Mouse (Mus musculus) R1 (cell line): ENCODE data around the gene Gif.

Source experiments
- DNase-seq: peaks from one replicate; pipeline ENCODE4 v3.0.0-alpha.2; 2018; ENCODE audit warnings: low read depth, low spot score

The Gif gene

DNA sequence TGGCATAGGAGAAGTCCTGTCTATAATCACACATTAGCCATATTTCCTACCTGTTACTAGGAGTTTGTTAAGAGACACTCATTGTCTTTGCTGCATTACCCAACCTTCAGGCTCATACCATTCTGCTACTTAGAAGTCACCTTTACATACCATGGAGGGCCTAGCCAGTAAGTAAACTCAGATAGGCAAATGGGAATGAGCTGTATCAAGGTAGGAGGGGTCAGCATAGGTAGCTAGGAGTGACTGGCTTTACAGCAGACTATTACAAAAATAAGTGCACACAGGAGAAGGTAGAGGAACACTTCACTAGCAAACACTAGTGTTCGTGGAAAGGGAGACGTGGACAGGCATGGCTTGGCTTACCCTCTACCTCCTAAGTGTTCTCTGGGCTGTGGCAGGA, at the start of gene Gif:
TSS of gene Gif (plus strand) at position 257 of the 400 bp plus-strand sequence.
- DNase-seq = no peak

DNA sequence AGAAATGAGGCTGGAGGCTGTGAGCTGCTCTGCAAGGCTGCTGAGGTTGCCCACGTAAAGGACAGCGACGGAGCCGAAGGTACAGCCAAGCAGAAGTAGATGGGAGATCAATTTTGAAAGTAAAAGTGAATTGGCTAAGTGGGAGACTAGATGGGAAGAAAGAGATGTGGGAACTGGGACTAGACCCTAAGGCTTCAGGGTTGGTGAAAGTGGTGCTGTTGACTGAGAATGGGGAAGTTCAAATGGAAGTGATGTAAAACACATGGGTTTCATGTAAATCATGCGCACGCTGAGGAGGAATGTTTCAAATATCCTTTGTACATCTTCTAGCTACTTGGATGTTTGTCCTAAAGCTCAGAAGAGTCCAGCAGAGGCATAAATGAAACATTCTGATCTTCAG, 49.0 kb upstream of the Gif start:
- no peak for DNase-seq

DNA sequence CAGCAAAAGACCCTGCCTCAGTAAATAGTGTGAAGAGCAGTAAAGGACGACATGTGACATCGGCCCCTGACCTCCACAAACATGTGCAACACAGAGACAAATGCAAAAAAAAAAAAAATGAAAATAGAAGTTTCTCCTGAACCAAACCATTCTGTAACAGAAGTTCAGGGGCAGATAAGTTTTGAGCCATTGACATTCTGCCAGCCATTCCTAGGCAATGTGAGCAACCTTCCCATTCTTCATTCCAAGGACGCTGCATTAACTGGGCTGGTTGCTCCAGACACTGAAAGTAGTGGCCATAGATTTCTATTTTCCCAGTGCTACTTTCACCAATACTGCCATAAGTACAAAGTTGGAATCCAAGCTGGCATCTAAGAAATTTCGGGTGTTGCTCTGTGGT, 34.9 kb upstream of the Gif start:
- no peak for DNase-seq

DNA sequence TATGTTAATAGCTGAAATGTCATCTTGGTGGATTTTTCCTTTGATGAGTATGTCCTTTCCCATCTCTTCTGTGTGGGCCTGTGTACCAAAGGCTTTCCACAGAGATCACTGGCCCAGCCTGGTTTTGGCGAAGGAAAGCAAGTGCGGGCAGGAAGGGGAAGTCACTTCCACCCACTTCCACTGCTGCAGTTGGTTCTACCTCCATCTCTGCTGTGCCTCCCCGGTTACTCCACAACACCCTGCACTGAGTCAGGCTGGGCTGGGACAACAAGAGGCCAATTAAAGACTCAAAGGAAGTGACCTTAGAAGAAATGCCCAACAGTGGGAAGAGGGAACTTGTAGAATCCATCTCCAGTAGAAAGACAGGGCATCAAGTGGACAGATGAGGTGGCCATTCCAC, 27.3 kb upstream of the Gif start:
- no peak for DNase-seq

DNA sequence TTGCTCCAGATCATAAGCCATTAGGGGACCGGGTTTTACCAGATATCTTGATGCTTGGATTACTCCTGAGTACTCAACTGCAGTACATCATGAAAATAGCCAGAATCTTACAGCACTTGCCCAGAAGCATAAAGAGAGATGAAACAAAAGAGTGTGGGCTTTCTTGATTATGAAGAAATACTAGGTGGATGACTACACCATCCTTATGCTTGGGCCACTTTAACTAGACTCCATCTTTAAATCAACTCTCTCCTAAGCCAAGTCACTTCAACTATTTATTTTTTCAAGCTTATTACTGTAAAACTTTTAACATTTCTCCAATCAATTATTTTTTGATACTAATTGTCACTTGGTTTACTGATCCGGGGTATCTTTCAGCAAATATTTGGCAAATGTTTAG, 23.5 kb upstream of the Gif start:
- DNase-seq = no peak

DNA sequence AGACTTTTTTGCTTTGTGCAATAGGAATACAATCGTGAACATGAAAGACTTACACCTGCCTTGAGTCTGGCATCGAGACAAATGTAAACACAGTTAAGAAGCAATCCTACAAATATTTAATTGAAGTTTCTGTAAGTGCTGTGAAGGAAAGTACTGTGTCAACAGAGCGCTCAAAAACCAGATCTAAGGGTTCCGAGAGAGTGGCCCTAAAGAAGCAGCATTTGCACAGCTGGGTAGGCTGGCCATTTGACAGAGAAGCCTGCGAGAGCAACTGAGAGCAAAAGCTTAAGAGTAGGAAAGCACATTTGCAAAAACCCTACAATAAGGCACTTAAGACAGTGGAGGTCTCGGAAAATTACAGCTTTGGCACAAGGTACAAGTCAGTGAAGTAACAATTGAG, 23.1 kb upstream of the Gif start:
- no peak for DNase-seq

DNA sequence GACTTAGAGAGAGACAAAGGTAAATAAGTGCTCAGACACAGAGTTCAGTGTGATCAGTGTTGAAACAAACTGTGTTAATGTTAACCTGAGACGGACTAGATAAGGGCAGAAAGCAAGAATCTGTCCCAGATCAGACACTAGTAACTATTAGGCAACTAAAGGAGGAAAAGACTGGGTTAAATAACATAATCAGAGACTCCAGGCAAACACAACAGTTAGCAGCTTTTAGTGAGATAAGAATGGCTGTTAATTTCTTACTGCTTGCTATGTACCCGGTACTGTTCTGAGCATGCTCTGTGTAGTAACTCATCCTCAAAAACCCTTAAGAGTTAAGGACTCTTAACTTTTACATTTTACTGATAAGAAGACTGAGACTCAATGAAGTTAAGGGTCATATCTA, 21.4 kb upstream of the Gif start:
- no peak for DNase-seq

DNA sequence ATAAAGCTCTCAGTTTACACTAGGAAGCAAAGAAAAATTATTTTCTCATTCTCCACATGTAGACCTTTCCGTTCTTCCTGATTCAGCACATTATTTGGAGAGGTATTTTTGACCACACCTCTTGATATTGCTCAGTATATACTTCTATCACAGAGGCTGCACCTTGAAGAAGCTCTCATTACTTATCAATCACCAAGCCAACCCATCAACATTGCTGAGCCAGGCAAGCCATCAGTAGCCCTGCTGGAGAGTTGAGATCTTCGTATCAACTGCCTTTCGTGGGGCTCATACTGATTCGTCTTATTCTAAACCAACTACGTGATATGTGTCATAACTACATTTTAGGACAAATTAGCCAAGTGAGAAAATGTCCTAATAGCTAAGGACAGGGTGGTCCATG, 20.1 kb upstream of the Gif start:
- no peak for DNase-seq

DNA sequence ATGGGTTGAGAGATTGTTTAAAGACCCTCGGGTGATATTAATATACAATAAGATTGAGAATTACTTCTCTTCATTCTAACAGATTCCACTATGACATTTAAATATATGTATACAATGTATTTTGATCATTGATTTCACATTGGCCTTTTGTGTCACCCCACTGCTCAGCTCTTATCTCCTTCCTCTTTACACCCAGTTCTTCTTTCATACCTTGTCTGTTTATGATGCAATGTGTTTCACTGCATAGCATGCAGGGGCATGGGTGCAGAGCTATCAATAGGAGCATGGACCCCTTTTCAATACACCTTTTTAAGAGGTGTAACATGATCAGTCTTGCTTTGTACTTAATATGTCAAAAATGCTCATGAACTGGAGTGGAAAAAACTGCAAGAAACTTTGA, 17.1 kb upstream of the Gif start:
- no peak for DNase-seq

DNA sequence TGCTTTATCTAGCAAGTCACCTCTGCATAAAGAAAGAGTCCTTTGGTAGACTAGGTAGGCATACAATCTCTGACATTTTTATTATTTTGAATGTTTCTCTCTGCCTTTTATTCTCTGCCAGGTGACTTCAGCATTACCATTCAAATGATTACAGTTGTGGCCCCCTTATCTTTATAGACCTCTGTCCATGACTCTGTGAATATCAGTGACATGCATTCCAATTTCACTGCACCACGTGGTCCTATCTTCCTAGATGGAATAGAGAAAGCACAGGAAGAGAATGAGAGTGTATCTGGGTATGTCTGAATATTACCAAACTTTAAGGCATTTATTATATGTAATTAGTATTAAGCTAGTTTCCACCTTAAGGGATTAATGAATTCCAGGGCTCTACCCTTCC, 10.9 kb upstream of the Gif start:
- DNase-seq = no peak

DNA sequence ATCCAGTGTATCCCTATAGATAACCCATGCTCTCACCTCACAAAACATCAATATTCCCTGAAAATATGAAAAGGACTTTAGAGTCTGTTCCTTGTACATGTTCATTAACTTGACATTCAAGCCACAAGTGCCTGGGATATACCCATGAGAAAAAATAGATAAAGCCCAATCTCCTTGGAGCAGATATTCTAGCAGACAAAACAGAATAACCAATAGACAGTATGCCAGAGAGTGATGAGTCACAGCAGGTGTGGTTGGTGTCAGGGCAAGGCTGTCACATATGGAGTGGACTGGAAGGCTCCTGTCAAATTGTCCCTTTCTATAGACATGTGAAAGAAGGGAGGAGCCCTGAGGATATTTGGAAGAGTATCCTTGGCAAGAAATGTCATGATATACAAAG, 1.7 kb upstream of the Gif start:
- no peak for DNase-seq

DNA sequence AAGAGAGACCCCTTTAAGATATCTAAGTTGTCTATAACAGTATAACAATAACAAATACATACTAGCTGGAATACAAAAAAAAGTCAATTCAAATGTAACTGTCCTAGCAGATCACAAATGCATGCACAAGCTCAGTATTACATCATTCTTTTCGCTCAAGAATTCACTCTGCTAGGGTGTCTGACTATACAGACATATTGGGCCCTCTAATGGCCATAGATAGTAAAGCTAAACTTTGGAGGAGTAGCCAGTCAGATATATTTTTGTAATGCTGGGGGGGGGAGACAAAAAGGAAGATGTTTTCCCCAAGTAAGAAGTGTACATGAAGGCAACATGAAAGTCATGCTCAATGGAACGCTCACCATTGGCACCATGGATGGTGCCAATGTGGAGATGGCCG, 17.7 kb downstream of the Gif start:
- DNase-seq = no peak

DNA sequence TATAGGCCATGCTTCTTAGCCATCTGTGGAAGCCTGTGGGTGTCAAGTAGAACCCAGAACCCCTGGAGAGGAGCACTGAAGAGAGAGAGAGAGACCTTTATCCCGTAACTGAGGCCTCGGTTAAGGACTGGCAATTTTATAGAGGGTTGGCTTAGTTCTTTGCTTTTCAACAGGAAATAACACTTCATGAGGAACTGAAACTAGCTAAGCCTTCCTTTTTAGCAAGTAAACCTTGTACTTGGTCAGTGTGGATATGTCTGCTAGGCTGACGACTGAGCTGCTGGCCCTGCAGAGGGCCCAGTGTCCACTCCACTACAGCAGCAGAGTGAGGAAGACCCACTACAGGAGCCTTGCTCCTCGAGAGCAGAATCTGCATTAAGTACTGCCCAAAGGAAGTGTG, 19.1 kb downstream of the Gif start:
- DNase-seq = no peak

DNA sequence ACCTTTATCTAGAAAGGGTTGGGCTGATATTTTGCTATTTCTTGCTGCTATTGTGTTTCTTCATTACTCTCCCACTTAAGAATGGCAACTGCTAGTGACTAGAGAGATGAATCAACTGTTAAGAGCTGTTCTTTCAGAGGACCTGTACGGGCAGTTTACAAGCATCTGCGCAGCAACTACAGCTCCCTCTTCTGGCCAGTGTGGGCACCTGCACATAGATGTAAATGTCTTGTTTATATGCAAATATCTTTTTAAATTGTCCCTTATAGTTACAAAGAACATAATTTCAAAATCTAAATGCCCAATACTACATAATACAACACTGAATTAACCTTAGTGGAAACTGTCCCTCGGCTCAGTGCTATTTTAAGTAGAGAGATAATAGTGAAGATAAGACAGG, 20.8 kb downstream of the Gif start:
- peak; percentile 71 for DNase-seq

DNA sequence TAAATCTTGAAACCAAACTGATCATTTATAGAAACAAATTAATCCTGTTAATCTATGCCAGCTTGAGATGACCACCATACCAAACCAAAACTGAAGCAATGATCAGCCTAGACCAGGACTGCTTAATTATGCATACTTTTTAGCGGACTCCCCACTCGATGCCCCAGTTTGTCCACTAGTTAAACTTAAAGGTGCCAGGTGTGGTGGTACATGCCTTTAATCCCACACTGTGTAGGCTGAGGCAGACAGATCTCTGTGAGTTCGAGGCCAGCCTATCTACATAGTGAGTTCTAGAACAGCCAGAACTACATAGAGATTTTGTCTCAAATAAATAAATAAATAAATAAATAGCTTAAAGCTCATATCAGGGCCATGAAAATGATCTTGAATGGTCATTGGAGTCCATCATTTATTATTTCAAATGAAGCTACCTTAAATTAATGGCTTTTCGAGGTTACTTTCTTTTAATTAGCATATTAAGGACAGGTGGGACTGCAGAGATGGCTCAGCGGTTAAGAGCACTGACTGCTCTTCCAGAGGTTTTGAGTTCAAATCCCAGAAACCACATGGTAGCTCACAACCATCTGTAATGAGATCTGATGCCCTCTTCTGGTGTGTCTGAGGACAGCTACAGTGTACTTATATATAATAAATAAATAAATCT, 22.0 kb downstream of the Gif start:
- DNase-seq = no peak

DNA sequence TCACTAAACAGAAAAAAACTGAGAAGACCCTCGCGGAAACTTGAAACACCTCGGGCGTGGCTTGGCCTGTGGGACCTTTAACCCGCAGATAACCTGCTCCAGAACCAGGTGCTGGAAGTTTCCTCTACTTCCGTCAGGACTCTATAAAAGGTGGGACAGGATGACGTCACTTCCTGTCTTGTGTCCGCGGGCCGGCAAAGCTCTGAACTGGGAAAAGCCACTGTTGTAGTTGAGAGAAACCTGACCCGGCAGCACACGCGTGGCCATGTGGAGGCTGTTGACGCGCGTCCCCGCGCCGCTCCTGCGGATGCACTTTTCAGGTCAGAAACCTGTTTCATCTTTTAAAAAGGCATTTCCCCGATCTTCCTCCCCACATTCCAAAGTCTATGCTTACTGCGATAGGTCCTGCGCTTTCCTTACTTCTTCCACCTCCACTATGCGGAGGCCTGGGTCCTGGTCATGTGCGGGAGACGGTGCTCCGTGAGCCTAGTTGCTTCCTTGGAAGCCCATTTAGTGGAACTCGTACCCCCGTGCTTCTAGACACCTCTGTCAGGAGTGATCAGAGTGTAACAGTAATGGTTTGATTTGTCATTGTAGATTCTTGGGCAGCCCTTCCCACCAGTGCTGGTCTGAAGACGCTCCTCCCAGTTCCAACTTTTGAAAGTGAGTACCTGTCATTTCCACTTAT, 23.0 kb downstream of the Gif start, which contains the start of gene Mrpl16:
TSS of gene Mrpl16 (plus strand) at position 187 of the 688 bp plus-strand sequence.
- peak; percentile 96 for DNase-seq

DNA sequence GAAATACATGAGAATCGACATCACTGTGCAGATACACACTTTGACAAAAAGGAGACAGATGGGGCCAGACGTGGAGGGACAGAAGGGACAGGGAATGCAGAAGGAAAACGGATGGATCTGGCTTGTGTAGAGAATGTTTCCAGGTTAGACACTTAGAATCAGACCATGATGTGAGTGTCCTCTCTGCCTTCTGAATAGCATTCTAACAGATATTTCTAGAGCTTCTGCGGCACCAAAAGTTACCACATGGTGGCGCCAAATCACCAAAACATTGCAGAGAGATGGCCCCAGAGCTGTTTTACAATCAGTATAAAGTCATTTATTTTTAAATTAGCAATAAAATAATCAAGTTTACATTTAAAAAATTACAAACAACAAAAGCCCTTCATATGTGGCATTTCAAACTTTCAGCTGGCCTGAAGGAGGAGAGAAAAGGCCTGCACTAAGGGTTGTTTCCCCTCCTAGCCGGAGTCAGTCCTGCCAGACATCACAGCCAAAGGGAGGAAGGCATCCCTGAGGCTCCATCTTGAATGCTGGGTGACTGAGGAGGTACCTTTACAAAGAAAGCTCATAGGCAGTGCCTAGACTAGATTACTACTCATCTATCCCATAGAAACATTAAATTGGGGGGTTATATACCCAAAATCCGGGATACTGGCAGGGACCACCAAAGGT, 30.0 kb downstream of the Gif start:
- peak; percentile 52 for DNase-seq

DNA sequence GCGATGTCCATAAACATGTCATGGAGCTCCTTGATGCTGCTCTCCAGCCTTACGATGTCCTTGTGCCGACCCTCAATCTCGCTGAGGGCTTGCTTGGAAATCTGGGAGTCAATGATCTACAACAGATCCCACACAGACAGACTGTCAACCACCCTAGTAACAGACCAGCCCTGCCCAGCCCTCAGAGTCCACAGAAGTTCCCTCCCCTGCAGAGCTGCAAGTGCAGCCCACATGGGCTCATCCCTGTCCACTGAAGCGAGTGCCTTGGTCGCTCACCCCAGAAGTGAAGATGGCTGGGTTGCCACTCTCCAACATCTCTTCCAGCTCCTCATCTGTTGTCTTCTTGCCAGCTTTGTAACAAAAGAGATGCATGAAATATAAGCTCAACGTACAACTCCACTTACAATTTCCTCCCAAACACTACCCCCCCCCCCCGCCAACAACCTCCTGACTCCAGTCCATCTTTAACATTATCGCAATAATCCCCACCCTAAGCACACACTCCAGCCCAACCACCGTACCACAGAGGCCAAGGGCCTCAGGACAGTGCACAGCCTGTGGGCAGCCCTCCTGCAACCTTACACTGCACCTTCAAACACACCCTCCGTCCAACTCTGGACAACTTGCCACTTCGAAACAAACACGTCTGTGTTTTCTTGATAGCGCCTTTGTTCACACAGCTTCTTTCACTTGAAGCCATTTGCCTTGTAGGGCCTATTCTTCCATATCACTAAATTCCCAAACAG, 38.2 kb downstream of the Gif start:
- no peak for DNase-seq

DNA sequence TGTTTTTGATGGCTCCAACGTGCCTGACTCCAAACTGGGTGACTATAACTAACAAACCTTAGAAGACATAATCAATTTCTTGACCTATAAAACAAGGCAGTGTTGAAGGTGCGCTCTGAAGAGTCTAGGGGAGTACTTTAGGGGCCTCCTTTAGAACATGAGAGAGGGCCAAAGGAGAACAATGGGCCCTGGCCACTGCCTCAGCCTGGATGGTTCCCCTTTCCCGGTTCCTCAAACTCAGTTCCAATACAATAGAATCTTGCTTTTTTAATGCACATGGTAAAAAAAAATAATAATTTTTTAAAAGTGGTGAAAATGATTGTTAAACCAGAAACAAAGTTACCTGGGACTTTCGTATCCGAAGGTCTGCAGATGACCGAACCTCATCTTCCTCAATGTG, 40.5 kb downstream of the Gif start:
- no peak for DNase-seq

DNA sequence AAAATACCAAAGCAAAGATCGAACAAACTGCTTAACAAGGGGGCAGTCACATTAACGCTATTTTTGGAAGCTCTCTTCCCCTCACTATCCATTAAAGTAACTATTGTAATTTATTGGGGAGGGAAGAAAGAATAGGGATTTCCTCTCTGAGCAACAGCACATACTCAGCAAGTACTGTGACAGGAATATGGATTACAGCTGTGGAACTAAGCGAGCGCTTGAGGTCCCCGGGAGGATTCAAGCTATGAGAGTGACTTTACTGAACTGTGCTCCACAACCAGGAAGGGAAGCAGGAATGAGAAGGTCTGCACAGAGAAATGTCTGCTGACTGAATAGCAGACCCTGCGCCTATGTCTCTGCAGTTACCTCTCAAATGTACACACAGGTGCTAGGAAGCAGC, 41.5 kb downstream of the Gif start:
- DNase-seq = no peak

DNA sequence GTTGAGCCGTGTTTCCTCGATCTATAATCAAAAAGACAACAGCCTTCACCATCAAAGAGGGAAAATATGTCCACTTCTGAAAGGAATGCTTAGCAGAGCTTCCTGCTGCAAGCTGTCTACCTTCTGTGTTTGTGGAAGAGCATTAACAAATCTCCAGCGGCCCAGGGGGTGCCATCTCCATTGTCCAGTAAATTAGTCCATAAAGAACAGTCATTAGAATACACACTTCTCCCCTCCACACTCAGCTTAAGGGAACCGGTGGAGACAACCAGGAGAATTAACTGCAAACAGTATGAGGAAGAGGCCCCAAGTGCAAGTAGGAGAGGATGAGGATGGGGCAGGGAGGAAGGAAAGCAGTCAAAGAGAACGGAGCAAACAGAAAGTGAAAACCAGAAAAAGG, 44.5 kb downstream of the Gif start:
- DNase-seq = peak; percentile 75

DNA sequence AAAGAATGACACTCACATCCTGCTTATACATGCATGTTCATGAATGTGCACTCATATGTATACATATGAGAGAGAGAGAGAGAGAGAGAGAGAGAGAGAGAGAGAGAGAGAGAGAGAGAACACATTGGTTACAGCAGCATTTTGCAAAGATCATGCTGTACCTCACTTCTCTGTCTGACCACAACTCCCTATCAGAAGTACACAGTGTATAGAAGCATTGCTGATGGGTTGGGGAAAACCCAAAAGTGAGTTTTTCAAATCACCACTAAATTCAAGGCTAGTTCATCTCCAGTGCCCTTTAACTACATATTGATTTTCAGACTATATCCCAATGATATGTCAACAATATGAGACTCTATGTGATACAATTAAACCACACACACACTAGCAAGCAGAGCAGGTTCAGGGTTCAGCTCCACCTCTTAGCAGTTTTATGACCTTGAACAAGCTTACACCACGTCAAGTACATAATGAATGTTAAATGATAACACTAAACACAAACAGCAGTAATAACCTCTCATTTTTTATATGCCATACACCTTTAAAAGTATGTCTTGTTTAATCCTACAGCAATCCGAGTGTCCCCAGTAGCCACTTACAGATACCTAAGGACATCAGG, 46.5 kb downstream of the Gif start:
- no peak for DNase-seq
